Mouse (Mus musculus): ENCODE measurements around the gene Zbtb40. TPM values are rescaled to one million over a fixed set of nuclear protein-coding genes. Genes with fewer than 3 reads are reported as not detected.

The Zbtb40 gene
- polyA plus RNA-seq, 1 experiment from 2014 or later: 3.5 TPM

GRCm38 (mm10) chr4:137068491-137068890 is 19.9 kb upstream of the Zbtb40 start:
- no peak for ATAC-seq (ENCODE audit: insufficient read depth, low FRiP score)

GRCm38 (mm10) chr4:137065846-137066245 is 17.2 kb upstream of the Zbtb40 start:
- 76% methylated on average over 6 of the region's 6 CpGs for WGBS
- ATAC-seq (ENCODE audit: insufficient read depth, low FRiP score): no peak
- H3K27ac ChIP-seq (ENCODE audit: low read length): no peak overlapping the region

More at GRCm38 (mm10) chr4:137068491-137068890, 19.9 kb upstream of the Zbtb40 start:
- no peak overlapping the region for H3K27ac ChIP-seq (ENCODE audit: low read length)
- no peaks in the 10 kb centered on the region for H3K36me3 ChIP-seq (ENCODE audit: control insufficient read depth, insufficient read depth, low read length)
- H3K9me3 ChIP-seq (replicated peaks; ENCODE audit: control insufficient read depth, low read length): no peaks in the 10 kb centered on the region
- H3K27me3 ChIP-seq (ENCODE audit: control insufficient read depth, insufficient read depth, low read length): no peaks in the 10 kb centered on the region
- WGBS: 25% methylated on average over 8 of the region's 8 CpGs
- no peaks in the 10 kb centered on the region for H3K4me1 ChIP-seq (ENCODE audit: control insufficient read depth, insufficient read depth, low read length)
- no peak overlapping the region for H3K9ac ChIP-seq (ENCODE audit: low read length)
- H3K4me3 ChIP-seq (replicated peaks; ENCODE audit: low read length): no peak overlapping the region
- H3K4me2 ChIP-seq (ENCODE audit: low read depth, low read length): no peak overlapping the region

DNA sequence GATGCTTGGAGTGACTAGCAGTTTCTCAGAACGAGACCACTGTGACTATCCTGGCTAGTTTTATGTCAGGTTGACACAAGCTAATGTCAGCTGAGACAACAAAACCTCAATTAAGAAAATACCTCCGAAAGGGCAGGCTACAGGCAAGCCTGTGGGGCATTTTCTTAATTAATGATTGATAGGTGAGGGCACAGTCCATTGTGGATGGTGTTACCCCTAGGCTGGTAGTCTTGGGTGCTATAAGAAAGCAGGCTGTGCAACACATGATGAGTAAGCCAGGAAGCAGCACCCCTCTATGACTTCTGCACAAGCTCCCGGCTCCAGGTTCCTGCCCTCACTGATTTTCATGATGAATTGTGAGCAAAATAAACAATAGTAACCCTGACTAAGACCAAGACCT is 6.3 kb upstream of the Zbtb40 start:
- H3K9me3 ChIP-seq (replicated peaks; ENCODE audit: control insufficient read depth, low read length): 0 out of 2 replicates have a peak, but pooled peaks cover 3% of the 10 kb centered on the region
- H3K27ac ChIP-seq (ENCODE audit: low read length): no peak overlapping the region
- H3K27me3 ChIP-seq (ENCODE audit: control insufficient read depth, insufficient read depth, low read length): peaks cover 10% of the 10 kb centered on the region
- no peak for ATAC-seq (ENCODE audit: insufficient read depth, low FRiP score)
- 39% methylated on average over 3 of the region's 3 CpGs for WGBS
- H3K4me1 ChIP-seq (ENCODE audit: control insufficient read depth, insufficient read depth, low read length): no peaks in the 10 kb centered on the region
- no peak overlapping the region for H3K9ac ChIP-seq (ENCODE audit: low read length)
- H3K4me3 ChIP-seq (replicated peaks; ENCODE audit: low read length): no peak overlapping the region
- H3K36me3 ChIP-seq (ENCODE audit: control insufficient read depth, insufficient read depth, low read length): no peaks in the 10 kb centered on the region
- H3K4me2 ChIP-seq (ENCODE audit: low read depth, low read length): no peak overlapping the region

More at GRCm38 (mm10) chr4:137065846-137066245, 17.2 kb upstream of the Zbtb40 start:
- no peak overlapping the region for H3K9ac ChIP-seq (ENCODE audit: low read length)
- H3K9me3 ChIP-seq (replicated peaks; ENCODE audit: control insufficient read depth, low read length): no peaks in the 10 kb centered on the region
- no peak overlapping the region for H3K4me2 ChIP-seq (ENCODE audit: low read depth, low read length)
- no peaks in the 10 kb centered on the region for H3K36me3 ChIP-seq (ENCODE audit: control insufficient read depth, insufficient read depth, low read length)
- no peaks in the 10 kb centered on the region for H3K27me3 ChIP-seq (ENCODE audit: control insufficient read depth, insufficient read depth, low read length)
- no peak overlapping the region for H3K4me3 ChIP-seq (replicated peaks; ENCODE audit: low read length)
- no peaks in the 10 kb centered on the region for H3K4me1 ChIP-seq (ENCODE audit: control insufficient read depth, insufficient read depth, low read length)

DNA sequence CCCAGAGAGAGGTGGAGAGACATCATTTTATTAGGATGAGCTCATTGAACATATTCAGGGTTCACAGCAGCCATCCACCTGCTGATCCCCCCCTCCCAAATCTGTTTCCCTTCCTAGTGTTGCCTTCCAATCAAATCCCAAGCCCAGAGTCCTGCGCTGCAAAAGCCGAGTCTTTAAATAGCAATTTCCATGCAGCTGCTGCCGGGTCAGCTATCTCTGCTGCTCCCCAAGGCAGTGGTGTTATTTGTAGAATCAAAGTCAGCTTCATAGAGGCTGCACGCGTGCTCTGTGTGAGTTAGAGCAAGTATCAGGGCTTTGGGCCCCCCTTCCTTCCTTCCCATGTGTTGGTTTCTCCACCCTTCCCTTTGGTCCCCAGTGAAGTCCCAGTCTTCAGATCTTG is 5.2 kb upstream of the Zbtb40 start:
- no peaks in the 10 kb centered on the region for H3K36me3 ChIP-seq (ENCODE audit: control insufficient read depth, insufficient read depth, low read length)
- H3K4me1 ChIP-seq (ENCODE audit: control insufficient read depth, insufficient read depth, low read length): no peaks in the 10 kb centered on the region
- no peak overlapping the region for H3K9ac ChIP-seq (ENCODE audit: low read length)
- no peak overlapping the region for H3K4me2 ChIP-seq (ENCODE audit: low read depth, low read length)
- H3K27me3 ChIP-seq (ENCODE audit: control insufficient read depth, insufficient read depth, low read length): peaks cover 12% of the 10 kb centered on the region
- H3K27ac ChIP-seq (ENCODE audit: low read length): no peak overlapping the region
- WGBS: 65% methylated on average over 5 of the region's 5 CpGs
- H3K4me3 ChIP-seq (replicated peaks; ENCODE audit: low read length): no peak overlapping the region
- 0 out of 2 replicates have a peak, but pooled peaks cover 10% of the 10 kb centered on the region for H3K9me3 ChIP-seq (replicated peaks; ENCODE audit: control insufficient read depth, low read length)
- no peak for ATAC-seq (ENCODE audit: insufficient read depth, low FRiP score)

DNA sequence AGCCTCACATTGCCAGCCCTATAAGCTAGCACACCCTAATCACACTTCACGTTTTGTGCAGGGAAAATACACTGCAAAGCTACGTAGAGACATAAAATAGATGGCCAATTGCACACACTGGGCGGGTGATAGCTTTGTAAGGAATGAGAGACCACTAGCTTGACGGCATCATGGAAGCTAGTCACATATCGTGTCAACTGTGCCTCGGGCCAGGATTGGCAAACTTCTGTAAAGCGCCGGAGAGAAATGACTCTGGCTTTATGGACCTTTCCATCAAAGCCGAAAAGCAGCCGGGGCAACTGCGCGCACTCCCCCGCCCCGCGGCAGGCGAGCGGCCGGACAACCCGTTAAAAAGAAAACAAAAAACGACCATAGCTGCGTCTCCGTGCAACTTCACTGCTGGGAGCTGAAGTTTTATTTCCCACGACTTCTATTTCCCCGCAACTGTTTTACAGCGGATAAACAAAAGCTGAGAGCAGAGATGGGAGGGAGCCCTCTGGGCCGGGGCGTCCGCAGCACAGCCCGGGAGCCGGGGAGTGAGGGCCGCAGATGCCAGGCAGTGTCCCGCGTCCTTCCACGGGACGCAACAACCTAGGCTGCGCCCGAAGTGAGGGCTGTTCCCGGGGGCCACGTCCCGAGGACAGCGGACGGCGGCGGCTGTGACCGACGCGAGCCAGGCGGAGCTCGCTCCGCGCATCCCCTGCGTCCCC is 606 bp downstream of the Zbtb40 start:
- no peaks in the 10 kb centered on the region for H3K36me3 ChIP-seq (ENCODE audit: control insufficient read depth, insufficient read depth, low read length)
- H3K4me2 ChIP-seq (ENCODE audit: low read depth, low read length): peak overlapping the region; percentile 71
- H3K9ac ChIP-seq (ENCODE audit: low read length): peak overlapping the region; percentile 84
- H3K27me3 ChIP-seq (ENCODE audit: control insufficient read depth, insufficient read depth, low read length): peaks cover 12% of the 10 kb centered on the region
- H3K4me1 ChIP-seq (ENCODE audit: control insufficient read depth, insufficient read depth, low read length): peaks cover 14% of the 10 kb centered on the region; the same call in 1 of the 2 replicates
- H3K27ac ChIP-seq (ENCODE audit: low read length): peak overlapping the region; percentile 62
- WGBS: under 1% methylated on average over 52 of the region's 52 CpGs
- 0 out of 2 replicates have a peak, but pooled peaks cover 10% of the 10 kb centered on the region for H3K9me3 ChIP-seq (replicated peaks; ENCODE audit: control insufficient read depth, low read length)
- peak overlapping the region; percentile 87 for H3K4me3 ChIP-seq (replicated peaks; ENCODE audit: low read length)
- peak; percentile 64; the same call in 1 of the 2 replicates for ATAC-seq (ENCODE audit: insufficient read depth, low FRiP score)

DNA sequence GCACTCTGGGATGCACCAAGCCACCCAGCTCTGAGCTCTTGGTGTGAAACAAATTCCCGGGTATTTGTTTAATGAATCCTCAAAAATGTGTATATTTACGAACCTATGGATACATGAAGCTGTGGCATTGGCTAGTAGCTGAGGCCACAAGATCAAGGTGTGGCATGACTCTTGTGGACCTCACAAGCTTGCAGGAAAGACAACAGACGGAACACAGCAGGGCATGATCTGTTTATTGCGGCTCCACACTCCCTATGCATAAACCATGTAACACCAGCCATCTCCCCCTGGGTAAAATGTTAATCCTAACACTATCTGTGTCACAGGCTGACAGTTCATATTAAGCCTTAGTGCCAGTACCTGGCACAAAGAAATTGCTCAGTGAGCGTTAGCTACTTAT is 2.5 kb downstream of the Zbtb40 start:
- H3K27me3 ChIP-seq (ENCODE audit: control insufficient read depth, insufficient read depth, low read length): peaks cover 8% of the 10 kb centered on the region; the same call in 1 of the 2 replicates
- no peaks in the 10 kb centered on the region for H3K36me3 ChIP-seq (ENCODE audit: control insufficient read depth, insufficient read depth, low read length)
- no peak overlapping the region for H3K4me3 ChIP-seq (replicated peaks; ENCODE audit: low read length)
- H3K9ac ChIP-seq (ENCODE audit: low read length): no peak overlapping the region
- ATAC-seq (ENCODE audit: insufficient read depth, low FRiP score): no peak
- no peak overlapping the region for H3K4me2 ChIP-seq (ENCODE audit: low read depth, low read length)
- H3K4me1 ChIP-seq (ENCODE audit: control insufficient read depth, insufficient read depth, low read length): peaks cover 14% of the 10 kb centered on the region; the same call in 1 of the 2 replicates
- no peak overlapping the region for H3K27ac ChIP-seq (ENCODE audit: low read length)
- H3K9me3 ChIP-seq (replicated peaks; ENCODE audit: control insufficient read depth, low read length): 0 out of 2 replicates have a peak, but pooled peaks cover 10% of the 10 kb centered on the region
- 91% methylated on average over 5 of the region's 5 CpGs for WGBS

- no peak overlapping the region for H3K4me3 ChIP-seq (replicated peaks; ENCODE audit: low read length)
- no peak overlapping the region for H3K27ac ChIP-seq (ENCODE audit: low read length)
- WGBS: 65% methylated on average over 5 of the region's 5 CpGs
- no peaks in the 10 kb centered on the region for H3K36me3 ChIP-seq (ENCODE audit: control insufficient read depth, insufficient read depth, low read length)
- 0 out of 2 replicates have a peak, but pooled peaks cover 4% of the 10 kb centered on the region for H3K9me3 ChIP-seq (replicated peaks; ENCODE audit: control insufficient read depth, low read length)
- no peak for ATAC-seq (ENCODE audit: insufficient read depth, low FRiP score)
- no peak overlapping the region; the same call in 1 of the 2 replicates for H3K9ac ChIP-seq (ENCODE audit: low read length)
- H3K4me2 ChIP-seq (ENCODE audit: low read depth, low read length): no peak overlapping the region
- peaks cover 14% of the 10 kb centered on the region; the same call in 1 of the 2 replicates for H3K4me1 ChIP-seq (ENCODE audit: control insufficient read depth, insufficient read depth, low read length)
- H3K27me3 ChIP-seq (ENCODE audit: control insufficient read depth, insufficient read depth, low read length): no peaks in the 10 kb centered on the region
Observed at GRCm38 (mm10) chr4:137044516-137044915, 4.1 kb downstream of the Zbtb40 start.

- H3K9ac ChIP-seq (ENCODE audit: low read length): peak overlapping the region; percentile 13; the same call in 1 of the 2 replicates
Observed at GRCm38 (mm10) chr4:137043799-137044198, 4.8 kb downstream of the Zbtb40 start.

GRCm38 (mm10) chr4:137042039-137042438 is 6.6 kb downstream of the Zbtb40 start:
- no peak overlapping the region for H3K9ac ChIP-seq (ENCODE audit: low read length)
- H3K4me1 ChIP-seq (ENCODE audit: control insufficient read depth, insufficient read depth, low read length): 0 out of 2 replicates have a peak, but pooled peaks cover 10% of the 10 kb centered on the region
- no peak for ATAC-seq (ENCODE audit: insufficient read depth, low FRiP score)
- H3K4me2 ChIP-seq (ENCODE audit: low read depth, low read length): no peak overlapping the region
- 89% methylated on average over 8 of the region's 8 CpGs for WGBS
- H3K27me3 ChIP-seq (ENCODE audit: control insufficient read depth, insufficient read depth, low read length): no peaks in the 10 kb centered on the region
- no peaks in the 10 kb centered on the region for H3K9me3 ChIP-seq (replicated peaks; ENCODE audit: control insufficient read depth, low read length)
- H3K27ac ChIP-seq (ENCODE audit: low read length): no peak overlapping the region
- H3K4me3 ChIP-seq (replicated peaks; ENCODE audit: low read length): no peak overlapping the region
- no peaks in the 10 kb centered on the region for H3K36me3 ChIP-seq (ENCODE audit: control insufficient read depth, insufficient read depth, low read length)

More at GRCm38 (mm10) chr4:137043799-137044198, 4.8 kb downstream of the Zbtb40 start:
- no peaks in the 10 kb centered on the region for H3K27me3 ChIP-seq (ENCODE audit: control insufficient read depth, insufficient read depth, low read length)
- no peak for ATAC-seq (ENCODE audit: insufficient read depth, low FRiP score)
- no peaks in the 10 kb centered on the region for H3K9me3 ChIP-seq (replicated peaks; ENCODE audit: control insufficient read depth, low read length)
- H3K36me3 ChIP-seq (ENCODE audit: control insufficient read depth, insufficient read depth, low read length): no peaks in the 10 kb centered on the region
- H3K4me3 ChIP-seq (replicated peaks; ENCODE audit: low read length): no peak overlapping the region
- H3K4me2 ChIP-seq (ENCODE audit: low read depth, low read length): peak overlapping the region; percentile 29
- no peak overlapping the region for H3K27ac ChIP-seq (ENCODE audit: low read length)
- WGBS: 33% methylated on average over 11 of the region's 11 CpGs
- peaks cover 14% of the 10 kb centered on the region; the same call in 1 of the 2 replicates for H3K4me1 ChIP-seq (ENCODE audit: control insufficient read depth, insufficient read depth, low read length)
